Mouse (Mus musculus): ENCODE measurements at regions not wholly inside any gene's neighbourhood (a gene's known extent, or its start where the extent isn't known, plus 50 kb on each side); places are given as distances from the start of the nearest gene placed in this dataset.

DNA sequence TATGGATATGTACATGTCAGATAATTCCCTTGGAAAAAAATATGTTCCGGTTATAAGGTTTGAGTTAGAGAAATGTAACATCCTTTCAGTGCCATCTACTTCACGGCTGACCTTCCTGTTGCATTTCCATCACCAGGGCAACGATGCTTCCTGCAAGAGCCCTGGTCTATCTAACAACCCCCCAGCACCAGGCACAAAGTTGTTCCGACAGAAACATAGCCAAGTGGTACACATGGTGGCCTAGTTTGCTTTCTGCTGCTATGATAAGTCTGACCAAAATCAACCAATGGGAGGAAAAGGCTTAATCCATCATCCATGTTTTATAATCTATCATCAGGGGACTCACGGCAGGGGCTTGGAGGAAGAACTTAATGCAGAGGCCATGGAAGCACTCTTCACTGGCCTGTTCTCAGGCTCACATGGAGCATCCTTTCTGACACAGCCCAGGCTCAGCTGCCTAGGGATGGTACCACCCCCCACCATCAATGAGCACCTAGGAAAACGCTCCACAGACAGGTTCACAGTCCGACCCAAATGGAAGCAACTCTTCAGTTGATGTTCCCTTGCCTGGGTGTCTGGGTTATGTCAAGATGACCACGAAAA lies 372.2 kb downstream of the Cbln4 start:
- no peak for DNase-seq

DNA sequence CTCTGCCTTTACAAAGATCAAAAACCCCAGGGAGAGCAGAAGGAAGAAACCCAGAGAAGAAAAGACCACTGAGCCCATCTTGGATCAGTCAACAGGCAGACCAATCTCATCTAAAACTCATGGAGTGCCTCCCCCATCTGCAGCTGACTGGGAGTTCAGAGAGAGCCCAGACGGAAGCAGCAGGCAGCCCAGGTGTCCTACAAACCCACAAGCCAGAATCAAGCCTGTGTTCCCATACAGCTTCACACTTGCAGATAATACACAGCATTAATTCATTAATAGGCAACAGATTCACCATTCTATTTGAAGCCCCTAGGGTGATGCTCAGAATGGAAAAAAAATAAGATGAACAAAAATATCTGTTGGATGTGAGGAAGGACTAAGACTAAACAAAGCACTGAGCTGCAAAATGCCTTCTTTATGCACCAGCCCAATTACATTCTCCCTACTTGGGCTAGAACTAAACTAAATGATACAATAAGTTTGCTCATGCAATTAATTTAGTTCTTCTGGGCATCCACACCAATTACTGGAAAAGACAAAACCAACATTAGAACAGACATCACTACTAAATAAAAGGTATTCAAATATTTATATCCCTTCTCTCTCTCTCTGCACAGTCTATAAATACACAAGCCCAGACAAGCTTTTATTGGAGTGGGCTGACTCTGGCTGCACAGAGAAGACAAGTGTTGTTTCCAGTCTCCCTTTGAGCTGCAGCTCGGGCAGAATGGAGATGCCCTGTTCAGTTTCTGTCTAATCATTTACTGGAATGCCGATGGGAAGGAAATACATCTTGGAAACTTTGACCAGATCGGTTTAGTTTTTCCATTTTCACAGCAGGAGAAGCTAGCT lies 374.2 kb downstream of the Cbln4 start:
- DNase-seq, result no peak

DNA sequence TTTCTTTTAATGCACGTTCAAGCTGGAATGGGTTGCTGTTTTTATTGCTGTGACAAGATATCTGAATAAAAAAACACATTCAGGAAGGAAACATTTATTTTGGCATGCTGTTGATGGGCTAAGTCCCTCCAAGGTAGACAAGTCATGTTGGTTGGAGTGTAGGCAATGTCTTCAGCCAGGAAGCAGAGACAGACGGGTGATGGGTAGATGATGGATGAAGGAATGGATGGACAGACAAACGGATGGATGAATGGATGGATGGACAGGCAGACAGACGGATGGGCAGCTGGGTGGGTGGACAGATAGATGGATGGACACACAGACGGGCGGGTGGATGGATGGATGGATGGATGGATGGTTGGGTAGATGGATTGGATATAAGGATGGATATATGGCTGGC lies 380.7 kb downstream of the Cbln4 start:
- no peak for DNase-seq

GRCm38 (mm10) chr2:171661896-171662511 lies 381.3 kb downstream of the Cbln4 start:
- no peak for DNase-seq

- no peak for DNase-seq
Measured at GRCm38 (mm10) chr2:171657125-171657524, 386.1 kb downstream of the Cbln4 start.

DNA sequence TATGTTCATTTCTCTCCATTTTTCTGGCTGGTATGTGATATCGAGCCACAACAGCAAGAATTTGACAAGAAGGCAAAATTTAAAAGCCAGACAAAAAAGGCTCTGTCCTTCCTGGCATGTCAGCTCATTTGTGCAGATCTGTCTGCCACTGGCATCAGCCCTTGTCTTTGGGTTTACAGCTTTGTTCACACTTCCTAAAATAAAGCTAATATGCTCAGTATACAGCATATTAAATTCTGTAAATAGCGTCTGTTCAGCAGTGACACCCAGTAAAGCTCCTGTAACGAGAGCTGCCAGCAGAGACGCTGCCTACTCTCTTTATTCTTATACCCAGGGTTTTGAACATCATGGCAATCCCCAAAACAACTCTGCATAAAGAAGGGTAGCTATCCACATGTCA lies 401.5 kb downstream of the Cbln4 start:
- no peak for DNase-seq

- DNase-seq, result no peak
Measured at GRCm38 (mm10) chr2:171640478-171640877, 402.8 kb downstream of the Cbln4 start.

- DNase-seq, result no peak
Measured at GRCm38 (mm10) chr2:171638931-171639330, 404.3 kb downstream of the Cbln4 start.

GRCm38 (mm10) chr2:171636837-171637236 lies 406.4 kb downstream of the Cbln4 start:
- no peak for DNase-seq

GRCm38 (mm10) chr2:171633355-171634097 lies 409.7 kb downstream of the Cbln4 start:
- no peak for DNase-seq

DNA sequence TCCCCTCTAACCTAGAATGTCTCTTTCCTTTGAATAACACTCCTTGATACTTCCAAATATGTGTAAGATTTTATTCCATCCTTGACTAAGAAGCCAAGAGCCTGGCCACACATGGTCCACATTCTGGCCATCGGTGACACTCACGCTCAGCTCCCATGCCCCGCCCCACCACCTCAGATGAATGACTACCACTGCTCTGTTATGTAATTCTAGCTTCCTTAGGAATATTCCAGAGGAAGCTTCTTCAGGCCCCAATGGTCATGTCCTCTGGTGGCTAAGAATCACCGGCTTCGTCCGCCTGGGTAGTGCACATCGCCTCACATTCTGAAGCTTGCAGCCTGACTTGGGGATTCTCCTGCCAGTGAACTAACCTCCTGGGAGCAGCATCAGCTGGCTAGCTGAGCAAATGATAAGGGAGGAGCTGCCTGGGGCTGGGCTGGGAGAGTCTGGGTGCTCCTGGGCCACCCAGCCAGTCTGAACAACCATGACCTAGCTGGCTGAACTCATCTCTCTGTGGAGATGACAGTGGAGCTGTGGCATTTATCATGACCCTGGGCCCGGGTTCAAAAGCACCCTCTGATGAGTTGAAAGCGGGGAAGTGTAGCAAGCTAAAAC lies 413.1 kb downstream of the Cbln4 start:
- DNase-seq, result no peak

GRCm38 (mm10) chr2:171628182-171628850 lies 414.9 kb downstream of the Cbln4 start:
- DNase-seq, result no peak

DNA sequence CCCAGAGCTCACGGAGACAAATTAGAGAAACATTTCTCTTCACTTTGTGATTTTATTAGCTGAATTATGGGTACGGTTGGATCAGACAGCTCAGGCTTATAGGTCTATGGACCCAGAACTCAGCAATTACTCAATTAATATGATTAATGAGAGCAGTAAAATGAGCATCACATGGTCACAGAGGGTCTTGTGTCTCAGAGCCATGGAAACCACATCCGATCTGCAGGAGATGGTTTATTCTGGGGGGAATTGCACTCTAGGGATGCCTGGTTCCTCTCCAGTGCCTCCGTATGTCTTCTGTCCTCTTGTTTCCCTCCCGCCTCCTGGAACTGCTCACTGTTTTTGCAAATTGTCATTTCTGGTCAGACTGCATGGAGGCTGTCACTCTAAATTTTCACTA lies 422.6 kb downstream of the Cbln4 start:
- no peak for DNase-seq

DNA sequence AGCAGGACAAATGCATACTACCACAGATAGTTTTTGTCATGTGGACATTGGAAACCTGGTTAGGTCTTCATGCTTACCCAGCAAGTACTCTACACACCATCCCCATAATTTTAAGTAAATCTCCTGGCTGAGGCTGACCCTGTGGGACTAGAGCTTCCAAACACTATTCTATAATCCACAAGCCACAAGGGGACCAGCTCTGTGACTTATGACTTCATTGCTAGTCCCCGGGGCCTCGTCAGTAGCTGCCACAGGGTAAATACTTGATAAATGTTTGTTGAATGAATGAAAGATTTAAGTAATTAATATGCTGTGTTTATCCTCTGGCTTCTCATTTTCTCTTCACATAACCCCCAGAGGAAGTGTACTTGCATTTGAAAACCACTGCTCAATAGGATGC lies 423.0 kb downstream of the Cbln4 start:
- DNase-seq, result no peak

DNA sequence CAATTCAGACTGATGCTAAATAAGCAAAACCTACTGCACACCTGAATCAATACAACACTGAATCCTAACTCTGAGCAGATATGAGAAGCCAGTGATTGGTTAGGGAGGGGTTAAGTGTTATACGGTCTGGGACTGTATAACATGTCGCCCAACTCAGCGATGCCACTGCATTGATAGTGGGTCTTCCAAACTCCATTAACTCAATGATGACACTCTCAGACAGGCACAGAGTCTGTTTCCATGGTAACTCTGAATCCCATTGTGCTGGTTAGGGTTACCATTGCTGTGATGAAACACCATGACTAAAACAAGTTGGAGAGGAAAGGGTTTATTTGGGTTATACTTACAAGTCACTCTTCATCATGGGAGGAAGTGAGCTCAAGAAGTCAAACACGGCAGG lies 424.5 kb downstream of the Cbln4 start:
- no peak for DNase-seq

DNA sequence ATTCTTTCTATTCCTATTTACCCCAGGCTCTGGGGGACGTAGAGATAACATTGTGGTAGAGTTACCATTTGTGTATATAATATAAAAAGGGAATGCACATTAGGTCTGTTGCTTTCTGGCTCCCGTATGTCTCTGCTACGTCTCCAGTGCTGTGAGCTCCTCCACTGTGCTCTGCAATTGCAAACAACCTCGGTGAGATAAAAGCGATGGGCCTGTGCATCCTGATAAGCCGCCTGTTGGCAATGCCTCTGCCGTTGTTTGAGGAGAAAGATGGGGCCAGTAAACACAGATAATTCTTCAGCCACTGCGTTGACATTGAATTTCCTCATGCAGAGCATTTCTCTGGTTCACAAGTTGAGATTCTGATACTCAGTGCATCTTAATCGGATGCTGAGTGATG lies 424.9 kb downstream of the Cbln4 start:
- DNase-seq, result no peak

DNA sequence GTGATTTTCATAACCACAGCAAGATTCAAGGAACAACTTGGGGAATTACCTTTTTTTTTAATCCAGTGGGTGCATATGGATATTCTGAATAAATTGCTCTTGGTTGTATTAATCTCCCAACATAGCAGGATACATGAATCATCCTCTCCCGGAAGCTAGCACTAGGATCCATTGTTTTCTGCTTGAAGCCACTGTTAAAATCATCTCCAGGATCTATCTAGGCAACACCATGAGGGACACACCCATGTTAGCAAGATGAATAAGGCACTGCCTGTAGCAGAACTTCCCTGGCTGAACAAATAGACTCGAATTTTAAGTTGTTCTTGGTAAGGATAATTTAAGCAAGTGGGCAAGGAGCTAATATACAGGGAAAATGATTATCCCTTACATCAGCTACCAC lies 427.8 kb downstream of the Cbln4 start:
- no peak for DNase-seq

DNA sequence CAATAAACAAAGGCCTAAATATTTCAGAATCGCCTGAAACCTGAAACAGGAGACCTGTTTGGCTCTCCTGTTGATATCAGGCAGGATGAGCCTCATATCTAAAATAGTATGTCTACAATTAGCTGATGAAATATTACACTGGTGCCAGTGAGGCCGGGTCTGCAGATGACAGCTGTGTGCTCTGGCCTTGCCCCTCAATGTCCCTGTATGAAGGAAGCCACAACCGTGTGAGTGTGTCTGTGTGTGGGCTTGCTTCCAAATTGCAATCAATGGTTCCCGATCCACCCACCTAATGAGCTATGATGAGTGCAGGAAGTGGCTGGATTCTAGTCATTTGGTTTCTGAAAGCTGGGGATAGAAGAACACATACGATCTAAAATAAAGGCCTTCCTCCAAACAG lies 438.2 kb downstream of the Cbln4 start:
- DNase-seq, result no peak

GRCm38 (mm10) chr2:171595240-171595639 lies 448.0 kb downstream of the Cbln4 start:
- no peak for DNase-seq

GRCm38 (mm10) chr2:171593884-171594283 lies 449.4 kb downstream of the Cbln4 start:
- DNase-seq, result no peak

DNA sequence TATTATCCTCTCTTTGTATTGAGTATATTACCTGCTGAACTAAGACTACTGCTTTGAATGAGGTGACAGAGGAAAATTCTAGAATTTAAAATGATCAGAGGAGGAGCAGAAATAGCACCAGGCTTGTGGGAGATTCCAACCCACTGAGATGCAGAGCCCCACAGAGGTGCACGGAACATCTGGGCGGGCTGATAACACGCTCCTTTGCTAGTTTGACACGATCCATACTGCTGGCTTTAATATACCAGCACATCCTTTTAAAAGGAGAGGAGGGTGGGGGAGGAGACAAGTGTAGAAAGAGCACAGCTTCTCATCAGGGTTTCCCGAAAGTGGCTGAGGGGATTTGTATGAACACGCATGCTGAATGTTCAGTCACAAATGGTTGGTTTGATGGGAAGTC lies 451.0 kb downstream of the Cbln4 start:
- no peak for DNase-seq

- no peak for DNase-seq
Measured at GRCm38 (mm10) chr2:171588158-171588557, 455.1 kb downstream of the Cbln4 start.

All from thymus, postnatal 14 days (tissue).